Mouse (Mus musculus) stomach, postnatal 0 days (tissue): ENCODE results near the gene Aim2. TPM values are rescaled to one million over a fixed set of nuclear protein-coding genes. Genes with fewer than 3 reads are reported as not detected.

Source experiments
- ATAC-seq: fragments of 200-750 bp; cut with Nextera tagmentation; 2 replicates; pipeline ENCODE4 v1.8.0; 2017; ENCODE audit not compliant: low FRiP score, low TSS enrichment
- DNase-seq: peaks from one replicate; pipeline ENCODE4 v3.0.0-alpha.2; 2016; ENCODE audit warnings: low spot score
- H3K27ac ChIP-seq: fragments of 300-500 bp; sonication (generic); replicated peaks from 2 replicates; pipeline ENCODE4 v1.5.1; 2014; ENCODE audit warnings: mild to moderate bottlenecking, control low read depth
- H3K27me3 ChIP-seq: fragments of 300-500 bp; sonication (generic); 2 replicates; pipeline ENCODE4 v1.6.1; 2014; ENCODE audit warnings: low read length; ENCODE audit not compliant: control insufficient read depth, insufficient read depth
- H3K36me3 ChIP-seq: fragments of 300-500 bp; sonication (generic); 2 replicates; pipeline ENCODE4 v1.6.1; 2014; ENCODE audit warnings: low read length, mixed read lengths; ENCODE audit not compliant: control insufficient read depth, insufficient read depth
- H3K4me1 ChIP-seq: fragments of 300-500 bp; sonication (generic); replicated peaks from 2 replicates; pipeline ENCODE4 v1.6.1; 2014; ENCODE audit warnings: antibody characterized with exemption; ENCODE audit not compliant: control insufficient read depth, insufficient read depth
- H3K4me2 ChIP-seq: fragments of 300-500 bp; sonication (generic); replicated peaks from 2 replicates; pipeline ENCODE4 v1.6.1; 2014; ENCODE audit warnings: low read depth, mild to moderate bottlenecking, control low read depth, moderate library complexity
- H3K4me3 ChIP-seq: fragments of 300-500 bp; sonication (generic); 2 replicates; pipeline ENCODE4 v1.5.1; 2014; ENCODE audit warnings: low read depth, low read length, control low read depth
- H3K9ac ChIP-seq: fragments of 300-500 bp; sonication (generic); 2 replicates; pipeline ENCODE4 v1.6.1; 2014; ENCODE audit warnings: mild to moderate bottlenecking, low read length, control low read depth, mixed read lengths
- H3K9me3 ChIP-seq: fragments of 300-500 bp; sonication (generic); 2 replicates; pipeline ENCODE4 v1.6.1; 2016; ENCODE audit warnings: low read length; ENCODE audit not compliant: control insufficient read depth
- CTCF ChIP-seq: IDR thresholded peaks from 2 replicates; pipeline ENCODE4 v1.5.1; 2016; ENCODE audit warnings: antibody characterized with exemption, low read depth, mild to moderate bottlenecking, moderate library complexity
- EP300 ChIP-seq: optimal IDR thresholded peaks from 2 replicates; pipeline ENCODE3; 2016; ENCODE audit warnings: antibody characterized with exemption
- WGBS: fragments of 180-500 bp; shearing (Covaris S2); extraction: QIAGEN DNeasy Blood & Tissue Kit; methylation state at CpG from one replicate; pipeline ENCODE4 v1.1.7; 2014; 5-methylcytosine and 5-hydroxymethylcytosine counted together
- polyA plus RNA-seq: library from polyadenylated mRNA; unstranded; fragments of >200 nt; fragmentation: Nextera tagmentation; extraction: Ambion mirVana; gene quantifications from 2 replicates; pipeline ENCODE4 v1.2.1, GENCODE M21; 2015

The Aim2 gene
- polyA plus RNA-seq, 1 experiment from 2014 or later = 3.9 TPM

DNA sequence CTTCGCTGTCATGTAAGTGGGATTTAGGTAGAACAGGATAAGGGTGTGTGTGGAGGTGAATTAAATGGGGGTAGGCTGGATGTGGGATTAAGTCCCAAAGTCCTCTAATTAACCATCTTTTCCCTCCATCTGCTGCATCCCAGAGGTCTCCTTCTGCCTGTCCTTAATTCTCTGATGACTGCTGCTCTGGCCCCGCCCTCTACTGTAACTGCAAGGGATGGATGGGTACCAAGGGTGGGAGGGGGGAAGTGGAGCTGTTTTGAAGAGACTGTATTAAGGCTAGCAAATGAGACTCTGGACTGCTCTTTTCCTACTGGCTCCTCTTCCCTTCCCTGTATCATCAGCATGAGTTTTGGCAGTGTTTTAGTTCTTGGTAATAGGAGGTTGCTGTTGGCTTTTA, 18.9 kb downstream of the Aim2 start:
- no peak for DNase-seq
- no peak overlapping the region for H3K27ac ChIP-seq
- H3K27me3 ChIP-seq = no peaks in the 10 kb centered on the region
- ATAC-seq = no peak
- no peak overlapping the region for H3K9ac ChIP-seq
- no peak overlapping the region for H3K4me2 ChIP-seq
- H3K4me1 ChIP-seq = no peaks in the 10 kb centered on the region
- no peaks in the 10 kb centered on the region for H3K36me3 ChIP-seq
- no peak overlapping the region for H3K4me3 ChIP-seq
- H3K9me3 ChIP-seq = no peaks in the 10 kb centered on the region
- 87% methylated on average over 2 of the region's 2 CpGs for WGBS
- TF ChIP-seq EP300 (no peak), CTCF (no peak)

DNA sequence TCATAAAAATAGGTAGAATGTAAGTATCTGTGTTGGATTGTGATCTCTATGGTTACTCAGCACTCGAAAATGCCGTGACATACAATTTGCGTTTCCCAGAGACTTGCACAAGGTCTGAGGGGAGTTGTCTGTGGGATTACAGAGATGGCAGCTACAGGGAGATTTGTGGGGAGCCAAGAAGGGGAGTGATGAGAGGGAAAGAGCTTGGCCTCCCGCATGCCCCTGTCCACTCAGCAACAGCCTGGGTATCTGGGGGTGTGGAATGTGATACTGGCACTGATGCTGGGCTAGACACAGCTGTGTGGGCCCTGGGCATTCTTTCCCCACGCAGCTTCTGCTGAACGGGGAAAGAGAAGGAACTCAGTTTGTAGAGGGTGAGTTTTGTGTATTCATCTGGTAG, 19.8 kb downstream of the Aim2 start:
- WGBS = 72% methylated on average over 6 of the region's 6 CpGs
- Histone ChIP-seq H3K27me3 (no peaks in the 10 kb centered on the region), H3K9me3 (no peaks in the 10 kb centered on the region), H3K27ac (no peak overlapping the region), H3K4me1 (no peaks in the 10 kb centered on the region), H3K4me2 (no peak overlapping the region), H3K4me3 (no peak overlapping the region), H3K36me3 (no peaks in the 10 kb centered on the region), H3K9ac (no peak overlapping the region)
- DNase-seq = no peak
- ATAC-seq = no peak
- TF ChIP-seq CTCF = no peak
- TF ChIP-seq EP300 = no peak

DNA sequence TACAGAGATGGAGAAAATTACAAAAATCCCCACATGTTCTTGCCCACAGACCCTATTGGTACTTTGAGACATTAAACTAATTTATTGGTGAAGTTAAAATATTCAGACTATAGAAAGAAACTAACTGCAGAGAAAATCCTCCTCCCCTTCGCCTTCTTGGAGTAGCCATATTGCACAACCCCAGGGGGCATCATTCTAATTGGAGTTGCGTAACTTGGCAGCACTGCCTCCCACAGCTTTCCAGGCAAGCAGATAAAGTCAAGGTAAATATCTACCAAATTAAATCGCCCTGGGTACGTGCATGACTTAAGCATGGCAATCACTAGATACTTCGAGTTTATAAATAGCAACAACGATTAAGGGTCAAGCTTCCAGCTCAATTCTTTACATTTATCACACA, 20.9 kb downstream of the Aim2 start:
- WGBS = 81% methylated on average over 6 of the region's 6 CpGs

GRCm38 (mm10) chr1:173374020-173374419, 23.3 kb downstream of the Aim2 start:
- H3K4me3 ChIP-seq = no peak overlapping the region

More for the DNA sequence above, 20.9 kb downstream of the Aim2 start:
- ATAC-seq (no peak), DNase-seq (no peak)
- no peaks in the 10 kb centered on the region for H3K9me3 ChIP-seq
- H3K4me1 ChIP-seq = no peaks in the 10 kb centered on the region
- no peak overlapping the region for H3K9ac ChIP-seq
- no peak overlapping the region for H3K4me3 ChIP-seq
- no peak overlapping the region for H3K27ac ChIP-seq
- no peaks in the 10 kb centered on the region for H3K36me3 ChIP-seq
- no peak for TF ChIP-seq EP300
- TF ChIP-seq CTCF = no peak
- no peak overlapping the region for H3K4me2 ChIP-seq
- no peaks in the 10 kb centered on the region for H3K27me3 ChIP-seq

GRCm38 (mm10) chr1:173377380-173378112, 26.9 kb downstream of the Aim2 start:
- Histone ChIP-seq H3K4me1 (no peaks in the 10 kb centered on the region), H3K9me3 (no peaks in the 10 kb centered on the region), H3K27ac (no peak overlapping the region), H3K4me2 (no peak overlapping the region), H3K27me3 (no peaks in the 10 kb centered on the region), H3K4me3 (no peak overlapping the region), H3K9ac (no peak overlapping the region), H3K36me3 (no peaks in the 10 kb centered on the region)
- TF ChIP-seq CTCF (peak; percentile 95), EP300 (no peak)
- peak; percentile 48 for DNase-seq
- 29% methylated on average over 13 of the region's 13 CpGs for WGBS
- ATAC-seq = no peak

More at GRCm38 (mm10) chr1:173374020-173374419, 23.3 kb downstream of the Aim2 start:
- Histone ChIP-seq H3K4me1 (no peaks in the 10 kb centered on the region), H3K4me2 (no peak overlapping the region), H3K27ac (no peak overlapping the region), H3K27me3 (no peaks in the 10 kb centered on the region), H3K9ac (no peak overlapping the region), H3K36me3 (no peaks in the 10 kb centered on the region), H3K9me3 (no peaks in the 10 kb centered on the region)
- no peak for ATAC-seq
- no peak for TF ChIP-seq EP300
- no peak for TF ChIP-seq CTCF
- DNase-seq = no peak
- WGBS = 77% methylated on average over 7 of the region's 7 CpGs

DNA sequence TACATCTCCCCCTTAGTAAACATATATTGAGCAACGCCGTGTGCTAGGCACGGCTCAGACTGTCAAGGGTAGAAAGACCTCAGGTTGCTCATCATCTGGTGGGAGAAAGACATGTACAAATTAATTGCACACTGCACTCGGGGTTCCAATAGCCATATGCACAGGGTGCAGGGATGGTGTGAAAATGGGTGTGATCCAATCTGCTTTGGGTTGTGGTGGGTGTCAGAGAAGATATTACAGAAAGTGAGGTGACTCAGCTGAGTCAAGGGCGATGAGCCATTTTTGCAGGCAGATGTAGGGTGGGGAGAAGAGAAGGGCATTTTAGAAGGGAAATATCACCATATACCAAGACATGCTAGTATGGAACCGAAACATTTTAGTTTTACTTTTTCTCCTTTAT, 30.8 kb downstream of the Aim2 start:
- no peaks in the 10 kb centered on the region for H3K9me3 ChIP-seq
- no peak overlapping the region for H3K4me3 ChIP-seq
- no peaks in the 10 kb centered on the region for H3K36me3 ChIP-seq
- H3K4me1 ChIP-seq = no peaks in the 10 kb centered on the region
- H3K4me2 ChIP-seq = no peak overlapping the region
- H3K9ac ChIP-seq = no peak overlapping the region
- no peak for ATAC-seq
- TF ChIP-seq EP300 (no peak), CTCF (no peak)
- no peak for DNase-seq
- 80% methylated on average over 6 of the region's 6 CpGs for WGBS
- no peak overlapping the region for H3K27ac ChIP-seq
- no peaks in the 10 kb centered on the region for H3K27me3 ChIP-seq
